Mouse (Mus musculus) adrenal gland, postnatal 25 days (tissue): Measurements from ENCODE around the gene Ugt1a9. TPM values are rescaled to one million over a fixed set of nuclear protein-coding genes. Genes with fewer than 3 reads are reported as not detected.
A peak's percentile ranks its signal among the peaks of the same experiment; 100 is the strongest.

Experiments used
- DNase-seq: peaks from one replicate; pipeline ENCODE4 v3.0.0; 2021; ENCODE audit warnings: mixed read lengths
- total RNA-seq: library from RNA; stranded (reverse); gene quantifications from 2 replicates; pipeline ENCODE4 v1.2.3, GENCODE M21; 2021

The Ugt1a9 gene
- total RNA-seq, 1 experiment from 2014 or later, result not detected

- DNase-seq, result no peak
These were observed 188.5 kb downstream of the Ugt1a9 start for GRCm38 (mm10) chr1:88258881-88259642.

- DNase-seq, result no peak
These were observed 189.0 kb downstream of the Ugt1a9 start for GRCm38 (mm10) chr1:88259643-88260024.

- DNase-seq, result no peak
These were observed 189.5 kb downstream of the Ugt1a9 start for GRCm38 (mm10) chr1:88260114-88260513.

GRCm38 (mm10) chr1:88260604-88261377, 190.2 kb downstream of the Ugt1a9 start:
- DNase-seq, result no peak

GRCm38 (mm10) chr1:88261706-88262105, 191.1 kb downstream of the Ugt1a9 start:
- DNase-seq, result no peak

GRCm38 (mm10) chr1:88262255-88262654, 191.7 kb downstream of the Ugt1a9 start:
- DNase-seq, result peak; percentile 83

- DNase-seq, result no peak
These were observed 192.4 kb downstream of the Ugt1a9 start for GRCm38 (mm10) chr1:88262961-88263360.

GRCm38 (mm10) chr1:88263778-88264177, 193.2 kb downstream of the Ugt1a9 start:
- DNase-seq, result no peak

GRCm38 (mm10) chr1:88264237-88264868, 193.8 kb downstream of the Ugt1a9 start:
- DNase-seq, result no peak

GRCm38 (mm10) chr1:88264869-88265240, 194.3 kb downstream of the Ugt1a9 start:
- no peak for DNase-seq

GRCm38 (mm10) chr1:88266123-88266522, 195.5 kb downstream of the Ugt1a9 start:
- DNase-seq, result no peak

- DNase-seq, result no peak
These were observed 196.9 kb downstream of the Ugt1a9 start for GRCm38 (mm10) chr1:88267489-88267888.

GRCm38 (mm10) chr1:88268070-88268469, 197.5 kb downstream of the Ugt1a9 start:
- no peak for DNase-seq

Other genes starting within 250 kb of the Ugt1a9 start
- 54.7 and 62.5 TPM in 2 replicates for gene Dgkd, start 217.5 kb upstream of the Ugt1a9 start, total RNA-seq
- gene Usp40, start 62.2 kb upstream of the Ugt1a9 start, total RNA-seq, result 24.4 and 32.9 TPM in 2 replicates
- not detected in 2 replicates for gene Ugt1a10, start 15.4 kb upstream of the Ugt1a9 start, total RNA-seq
- gene Ugt1a8, start 17.0 kb downstream of the Ugt1a9 start, total RNA-seq, result not detected in 2 replicates
- 0.61 and 1.4 TPM in 2 replicates for gene Ugt1a7c, start 24.3 kb downstream of the Ugt1a9 start, total RNA-seq
- 5.5 and 7.0 TPM in 2 replicates for gene Ugt1a6b, start 32.5 kb downstream of the Ugt1a9 start, total RNA-seq
- gene Ugt1a6a, start 64.0 kb downstream of the Ugt1a9 start, total RNA-seq, result 8.0 and 12.2 TPM in 2 replicates
- gene Ugt1a5, start 95.2 kb downstream of the Ugt1a9 start, total RNA-seq, result 0.58 TPM in 1 of 2 replicates, not detected in the other
- gene Ugt1a2, start 129.8 kb downstream of the Ugt1a9 start, total RNA-seq, result 0.21 TPM in 1 of 2 replicates, not detected in the other
- gene Dnajb3, start 135.0 kb downstream of the Ugt1a9 start, total RNA-seq, result 3.4 and 5.9 TPM in 2 replicates
- 27.4 and 28.3 TPM in 2 replicates for gene Ugt1a1, start 141.2 kb downstream of the Ugt1a9 start, total RNA-seq
- gene Mroh2a, start 156.2 kb downstream of the Ugt1a9 start, total RNA-seq, result 0.33 TPM in 1 of 2 replicates, not detected in the other
- 58.4 and 64.0 TPM in 2 replicates for gene Hjurp, start 206.8 kb downstream of the Ugt1a9 start, total RNA-seq
- gene Trpm8, start 206.9 kb downstream of the Ugt1a9 start, total RNA-seq, result not detected in 2 replicates